ENCODE assay signal across 18 mouse cellular contexts in the genomic region with DNA sequence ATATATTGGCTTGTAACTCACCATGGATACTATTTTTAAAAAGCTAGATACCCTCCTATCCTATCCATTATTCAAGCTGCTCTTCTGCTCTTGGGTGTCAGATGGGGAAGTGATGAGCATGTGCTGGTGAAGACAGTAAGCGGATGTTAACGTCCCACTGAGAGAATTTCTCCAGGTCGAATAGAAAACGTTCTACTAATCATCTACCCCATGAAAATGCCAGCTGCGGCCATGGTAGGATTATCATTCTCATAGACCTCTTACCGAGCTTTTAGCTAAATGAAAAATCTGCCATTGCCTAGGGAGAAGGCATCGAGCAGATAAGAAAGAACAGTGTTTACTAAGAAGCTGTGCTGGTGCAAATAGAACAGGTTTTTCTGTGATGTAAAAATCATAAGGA.
DNase-seq lines count a peak whose midpoint lies in the region; ATAC-seq lines count a peak whose summit lies in the region.
"Had no signal": no experiment of that assay in that cellular context is flagged by ENCODE, and none has a peak within 500 bp of the region (broad histone marks: within the 10 kb centered on the region; RNA-seq: fewer than 3 reads in every experiment).

No protein-coding gene starts in this region.

- H3K27me3 ChIP-seq in neural tube, embryonic 12.5 days (replicated peaks) = no peaks in the 10 kb centered on the region
- H3K27me3 ChIP-seq in neural tube, embryonic 13.5 days = no peaks in the 10 kb centered on the region
- H3K27me3 ChIP-seq: CH12.LX; embryonic facial prominence, embryonic 13.5 days; forebrain, embryonic 15.5 days had no signal

- ATAC-seq in neural tube, embryonic 12.5 days (ENCODE audit: low FRiP score, low read depth) = peak; percentile 71; the same call in 1 of the 2 replicates
- ATAC-seq in neural tube, embryonic 13.5 days (ENCODE audit: low read depth) = peak; percentile 71
- ATAC-seq: forebrain, embryonic 15.5 days had no signal

- H3K27ac ChIP-seq in neural tube, embryonic 12.5 days = no peak overlapping the region
- H3K27ac ChIP-seq in neural tube, embryonic 13.5 days (replicated peaks) = 0 out of 2 replicates have a peak overlapping the region, but pooled peaks have one; percentile 42
- H3K27ac ChIP-seq: embryonic facial prominence, embryonic 13.5 days; forebrain, embryonic 15.5 days had no signal

- H3K4me1 ChIP-seq in neural tube, embryonic 12.5 days = no peaks in the 10 kb centered on the region
- H3K4me1 ChIP-seq in neural tube, embryonic 13.5 days (replicated peaks) = peaks cover 6% of the 10 kb centered on the region; the same call in 1 of the 2 replicates
- H3K4me1 ChIP-seq: embryonic facial prominence, embryonic 13.5 days; forebrain, embryonic 15.5 days had no signal

- H3K9me3 ChIP-seq in neural tube, embryonic 12.5 days = no peaks in the 10 kb centered on the region
- H3K9me3 ChIP-seq in neural tube, embryonic 13.5 days = no peaks in the 10 kb centered on the region
- H3K9me3 ChIP-seq: embryonic facial prominence, embryonic 13.5 days; forebrain, embryonic 15.5 days had no signal

- WGBS in neural tube, embryonic 12.5 days = 42% methylated on average over 7 of the region's 7 CpGs
- WGBS in neural tube, embryonic 13.5 days = 27% methylated on average over 7 of the region's 7 CpGs

- H3K4me2 ChIP-seq in neural tube, embryonic 12.5 days (replicated peaks) = no peak overlapping the region
- peak overlapping the region; percentile 30 for H3K4me2 ChIP-seq in neural tube, embryonic 13.5 days
- H3K4me2 ChIP-seq: embryonic facial prominence, embryonic 13.5 days; forebrain, embryonic 15.5 days had no signal

- H3K4me3 ChIP-seq in neural tube, embryonic 12.5 days = no peak overlapping the region
- H3K4me3 ChIP-seq in neural tube, embryonic 13.5 days = no peak overlapping the region
- H3K4me3 ChIP-seq: embryonic facial prominence, embryonic 13.5 days; forebrain, embryonic 15.5 days had no signal

- H3K9ac ChIP-seq in neural tube, embryonic 12.5 days = no peak overlapping the region
- H3K9ac ChIP-seq in neural tube, embryonic 13.5 days = no peak overlapping the region
- H3K9ac ChIP-seq: embryonic facial prominence, embryonic 13.5 days; forebrain, embryonic 15.5 days had no signal

- H3K36me3 ChIP-seq in neural tube, embryonic 12.5 days = no peaks in the 10 kb centered on the region
- H3K36me3 ChIP-seq in neural tube, embryonic 13.5 days = no peaks in the 10 kb centered on the region
- H3K36me3 ChIP-seq: embryonic facial prominence, embryonic 13.5 days; forebrain, embryonic 15.5 days had no signal

- DNase-seq in cerebellum, postnatal 14 days = peak; percentile 0 to 2
- no peak for DNase-seq in cerebellum, adult 11-12 months
- no peak for DNase-seq in neural tube, embryonic 10.5 days (ENCODE audit: extremely low spot score, low spot score)
- no peak for DNase-seq in thymus, postnatal 25 days
- DNase-seq in layer of hippocampus, postnatal 10 days (ENCODE audit: low spot score in 2 of 2) = no peak
- no peak for DNase-seq in right cerebral cortex, postnatal 10 days (ENCODE audit: low spot score in 2 of 2)
- DNase-seq: adrenal gland, postnatal 14 days; cerebellum, postnatal 25 days; heart, adult 18-20 months; layer of hippocampus, adult 9-11 months; liver; lung, adult 18-20 months; lung, postnatal 36 days had no signal

Comparison
In these comparisons a context has a peak if more than half of its experiments do, and no peak if none do; other contexts are left out.
1. DNase-seq: peak in cerebellum, postnatal 14 days (2 of 2); none in cerebellum, adult 11-12 months (single experiment), neural tube, embryonic 10.5 days (single experiment), thymus, postnatal 25 days (single experiment), layer of hippocampus, postnatal 10 days (0 of 2) and right cerebral cortex, postnatal 10 days (0 of 2).